Mouse (Mus musculus): ENCODE results near the gene Ehbp1l1.

DNA sequence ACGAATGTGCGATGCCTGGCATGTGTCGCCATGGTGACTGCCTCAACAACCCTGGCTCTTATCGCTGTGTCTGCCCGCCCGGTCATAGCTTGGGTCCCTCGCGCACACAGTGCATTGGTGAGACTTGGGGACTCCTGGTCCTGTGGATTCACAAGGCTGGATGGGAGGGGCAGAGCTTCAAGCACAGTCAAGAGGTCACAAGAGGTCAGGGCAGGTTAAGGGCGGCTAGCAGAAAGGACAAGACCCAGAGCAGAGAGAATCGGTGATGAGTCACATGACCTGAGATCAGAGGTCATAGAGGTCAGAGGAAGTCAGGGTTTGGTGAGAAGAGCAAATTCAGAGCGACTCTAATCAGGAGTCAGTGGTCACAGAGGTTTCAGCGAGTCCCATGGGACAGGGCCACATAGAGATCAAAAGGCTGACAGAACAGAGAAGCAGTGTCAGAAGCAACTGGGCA is 20.8 kb upstream of the Ehbp1l1 start:
- no peak for TF ChIP-seq CTCF (IDR thresholded peaks at IDR 0.05; ENCODE audit: low read depth, low read length)
- TF ChIP-seq POLR2A (IDR thresholded peaks at IDR 0.05; ENCODE audit: extremely low read depth, insufficient read depth, low read length): no peak

Measured in liver, adult 2 months (tissue).